Mouse (Mus musculus) hindbrain, embryonic 14.5 days (tissue): ENCODE measurements at regions not wholly inside any gene's neighbourhood (a gene's known extent, or its start where the extent isn't known, plus 50 kb on each side); places are given as distances from the start of the nearest gene placed in this dataset.
A peak's percentile ranks its signal among the peaks of the same experiment; 100 is the strongest.

Source experiments
- ATAC-seq: fragments of 200-750 bp; cut with Nextera tagmentation; 2 replicates; pipeline ENCODE4 v1.8.0; 2017; ENCODE audit warnings: moderate number of reproducible peaks, mild to moderate bottlenecking, moderate TSS enrichment, moderate library complexity; ENCODE audit not compliant: low FRiP score
- DNase-seq: peaks from one replicate; pipeline ENCODE4 v3.0.0-alpha.2; 2015; ENCODE audit warnings: low spot score
- H3K27ac ChIP-seq: fragments of 300-500 bp; sonication (generic); 2 replicates; pipeline ENCODE4 v1.5.1; 2014; ENCODE audit warnings: mild to moderate bottlenecking, moderate library complexity
- H3K27me3 ChIP-seq: fragments of 300-500 bp; sonication (generic); 2 replicates; pipeline ENCODE4 v1.6.1; 2014; ENCODE audit warnings: mild to moderate bottlenecking, low read length, mixed read lengths; ENCODE audit not compliant: control insufficient read depth, insufficient read depth
- H3K36me3 ChIP-seq: fragments of 300-500 bp; sonication (generic); replicated peaks from 2 replicates; pipeline ENCODE4 v1.6.1; 2014; ENCODE audit not compliant: control insufficient read depth, insufficient read depth
- H3K4me1 ChIP-seq: fragments of 300-500 bp; sonication (generic); replicated peaks from 2 replicates; pipeline ENCODE4 v1.6.1; 2014; ENCODE audit warnings: antibody characterized with exemption, low read length, mixed read lengths; ENCODE audit not compliant: control insufficient read depth, insufficient read depth
- H3K4me2 ChIP-seq: fragments of 300-500 bp; sonication (generic); replicated peaks from 2 replicates; pipeline ENCODE4 v1.6.1; 2014; ENCODE audit warnings: mild to moderate bottlenecking, moderate library complexity
- H3K4me3 ChIP-seq: fragments of 300-500 bp; sonication (generic); replicated peaks from 2 replicates; pipeline ENCODE4 v1.5.1; 2014; ENCODE audit warnings: mild to moderate bottlenecking, low read length
- H3K9ac ChIP-seq: fragments of 300-500 bp; sonication (generic); 2 replicates; pipeline ENCODE4 v1.6.1; 2014
- H3K9me3 ChIP-seq: fragments of 300-500 bp; sonication (generic); 2 replicates; pipeline ENCODE4 v1.6.1; 2016; ENCODE audit warnings: low read length; ENCODE audit not compliant: control insufficient read depth
- WGBS: fragments of 180-500 bp; shearing (Covaris S2); extraction: QIAGEN DNeasy Blood & Tissue Kit; methylation state at CpG from one replicate; pipeline ENCODE4 v1.1.7; 2014; 5-methylcytosine and 5-hydroxymethylcytosine counted together

- Histone ChIP-seq H3K4me2 (no peak overlapping the region), H3K27me3 (no peaks in the 10 kb centered on the region), H3K9ac (no peak overlapping the region), H3K4me3 (no peak overlapping the region), H3K9me3 (no peaks in the 10 kb centered on the region), H3K27ac (no peak overlapping the region), H3K36me3 (no peaks in the 10 kb centered on the region), H3K4me1 (0 out of 2 replicates have a peak, but pooled peaks cover 3% of the 10 kb centered on the region)
- no peak for ATAC-seq
- DNase-seq: no peak
- 52% methylated on average over 3 of the region's 3 CpGs for WGBS
These were observed 62.7 kb upstream of the Arhgap11a start for GRCm38 (mm10) chr2:113911188-113911587.

DNA sequence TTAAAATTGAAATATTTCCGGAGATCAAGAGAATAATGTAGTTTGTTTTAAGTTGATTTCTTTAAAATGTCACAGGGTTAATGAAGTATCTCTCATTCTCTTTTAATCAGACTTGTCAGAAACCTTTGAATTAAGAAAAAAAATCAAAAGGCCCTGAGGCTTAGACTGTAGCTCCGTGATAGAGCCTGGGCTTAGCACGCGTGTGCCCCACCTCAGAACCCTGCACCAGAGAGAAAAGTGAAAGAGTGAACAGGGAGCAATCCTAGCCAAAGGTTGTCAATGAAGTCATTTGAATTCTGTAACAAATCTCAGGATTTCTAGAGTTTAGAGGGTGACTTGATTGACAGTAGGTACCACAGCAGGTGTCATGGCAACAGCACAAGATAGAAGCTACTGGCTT is 61.0 kb upstream of the Arhgap11a start:
- no peak overlapping the region for H3K27ac ChIP-seq
- DNase-seq: no peak
- no peak overlapping the region for H3K4me3 ChIP-seq
- no peaks in the 10 kb centered on the region for H3K27me3 ChIP-seq
- H3K36me3 ChIP-seq: no peaks in the 10 kb centered on the region
- H3K9ac ChIP-seq: no peak overlapping the region
- H3K4me2 ChIP-seq: no peak overlapping the region
- 0 out of 2 replicates have a peak, but pooled peaks cover 3% of the 10 kb centered on the region for H3K4me1 ChIP-seq
- 80% methylated on average over 4 of the region's 4 CpGs for WGBS
- ATAC-seq: no peak
- no peaks in the 10 kb centered on the region for H3K9me3 ChIP-seq

GRCm38 (mm10) chr2:113908636-113909035 is 60.2 kb upstream of the Arhgap11a start:
- DNase-seq (peak; percentile 44), ATAC-seq (peak; percentile 66; the same call in 1 of the 2 replicates)
- H3K4me1 ChIP-seq: 0 out of 2 replicates have a peak, but pooled peaks cover 3% of the 10 kb centered on the region
- H3K9me3 ChIP-seq: no peaks in the 10 kb centered on the region
- no peak overlapping the region for H3K4me3 ChIP-seq
- no peak overlapping the region for H3K4me2 ChIP-seq
- no peak overlapping the region for H3K27ac ChIP-seq
- no peak overlapping the region for H3K9ac ChIP-seq
- H3K27me3 ChIP-seq: no peaks in the 10 kb centered on the region
- H3K36me3 ChIP-seq: no peaks in the 10 kb centered on the region
- WGBS: 68% methylated on average over 4 of the region's 4 CpGs

GRCm38 (mm10) chr2:113904414-113904813 is 56.0 kb upstream of the Arhgap11a start:
- H3K27me3 ChIP-seq: no peaks in the 10 kb centered on the region
- H3K9me3 ChIP-seq: no peaks in the 10 kb centered on the region
- 0 out of 2 replicates have a peak, but pooled peaks cover 3% of the 10 kb centered on the region for H3K4me1 ChIP-seq
- no peak overlapping the region for H3K27ac ChIP-seq
- H3K36me3 ChIP-seq: no peaks in the 10 kb centered on the region
- DNase-seq (no peak), ATAC-seq (no peak)
- H3K9ac ChIP-seq: no peak overlapping the region
- 87% methylated on average over 3 of the region's 3 CpGs for WGBS
- no peak overlapping the region for H3K4me2 ChIP-seq
- H3K4me3 ChIP-seq: no peak overlapping the region

DNA sequence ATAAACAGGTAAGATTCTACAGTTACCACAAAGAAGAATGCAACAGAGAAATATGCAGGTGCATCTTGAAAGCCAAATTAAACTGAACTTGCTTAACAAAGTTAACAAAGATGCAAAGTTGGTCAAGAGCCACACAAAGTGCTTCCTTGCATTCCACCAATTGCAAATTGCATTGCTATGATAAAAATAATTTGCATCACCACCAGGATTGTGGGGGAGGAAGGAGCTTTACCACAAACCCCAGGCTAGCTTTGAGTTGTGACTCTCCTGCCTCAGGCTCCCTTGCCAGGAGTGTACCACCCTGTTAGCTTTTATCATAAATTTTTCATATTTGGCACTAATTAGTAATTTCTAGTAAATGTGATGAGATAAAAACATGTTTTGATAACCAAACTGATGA is 55.4 kb upstream of the Arhgap11a start:
- ATAC-seq (no peak), DNase-seq (no peak)
- Histone ChIP-seq H3K27me3 (no peaks in the 10 kb centered on the region), H3K36me3 (no peaks in the 10 kb centered on the region), H3K27ac (no peak overlapping the region), H3K4me1 (no peaks in the 10 kb centered on the region), H3K9me3 (no peaks in the 10 kb centered on the region), H3K4me2 (no peak overlapping the region), H3K4me3 (no peak overlapping the region), H3K9ac (no peak overlapping the region)

DNA sequence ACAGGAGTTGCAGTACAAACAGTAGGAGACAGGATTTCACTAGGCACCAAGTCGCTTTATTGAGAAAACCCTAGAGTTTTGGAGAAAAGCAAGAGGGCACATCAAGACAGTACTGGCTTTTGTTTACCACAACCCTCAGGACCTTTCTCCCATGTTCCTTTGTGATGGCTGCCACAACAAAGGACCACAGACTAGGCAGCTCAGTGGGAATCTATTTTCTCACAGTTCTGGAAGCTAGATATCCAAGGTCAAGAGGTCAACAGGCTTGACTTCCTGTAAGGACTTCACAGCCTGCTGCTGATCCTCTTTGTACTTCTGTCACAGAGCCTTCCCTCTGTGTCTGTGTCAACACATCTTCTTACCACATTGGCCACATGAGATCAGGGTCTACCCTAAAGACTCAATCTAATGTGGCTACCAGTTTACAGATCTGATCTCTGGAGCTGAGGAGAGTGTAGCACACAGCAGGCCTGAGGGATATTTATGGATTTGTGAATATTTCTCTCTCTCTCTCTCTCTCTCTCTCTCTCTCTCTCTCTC is 54.6 kb upstream of the Arhgap11a start:
- Histone ChIP-seq H3K4me3 (no peak overlapping the region), H3K9ac (no peak overlapping the region), H3K4me2 (no peak overlapping the region), H3K36me3 (no peaks in the 10 kb centered on the region), H3K27me3 (no peaks in the 10 kb centered on the region), H3K4me1 (no peaks in the 10 kb centered on the region), H3K27ac (no peak overlapping the region), H3K9me3 (no peaks in the 10 kb centered on the region)
- ATAC-seq: no peak
- no peak for DNase-seq
- WGBS: 6% methylated on average over 1 of the region's 1 CpGs

- ATAC-seq: no peak
- Histone ChIP-seq H3K36me3 (no peaks in the 10 kb centered on the region), H3K4me2 (no peak overlapping the region), H3K4me1 (no peaks in the 10 kb centered on the region), H3K4me3 (no peak overlapping the region), H3K9ac (no peak overlapping the region), H3K27ac (no peak overlapping the region), H3K27me3 (no peaks in the 10 kb centered on the region), H3K9me3 (no peaks in the 10 kb centered on the region)
- DNase-seq: no peak
These were observed 53.9 kb upstream of the Arhgap11a start for GRCm38 (mm10) chr2:113902406-113902805.

GRCm38 (mm10) chr2:113900496-113900895 is 52.0 kb upstream of the Arhgap11a start:
- no peaks in the 10 kb centered on the region for H3K27me3 ChIP-seq
- no peak for DNase-seq
- H3K4me1 ChIP-seq: no peaks in the 10 kb centered on the region
- H3K4me3 ChIP-seq: no peak overlapping the region
- H3K36me3 ChIP-seq: no peaks in the 10 kb centered on the region
- WGBS: 28% methylated on average over 5 of the region's 5 CpGs
- H3K9ac ChIP-seq: no peak overlapping the region
- H3K4me2 ChIP-seq: no peak overlapping the region
- H3K9me3 ChIP-seq: no peaks in the 10 kb centered on the region
- H3K27ac ChIP-seq: 0 out of 2 replicates have a peak overlapping the region, but pooled peaks have one; percentile 1
- no peak for ATAC-seq

DNA sequence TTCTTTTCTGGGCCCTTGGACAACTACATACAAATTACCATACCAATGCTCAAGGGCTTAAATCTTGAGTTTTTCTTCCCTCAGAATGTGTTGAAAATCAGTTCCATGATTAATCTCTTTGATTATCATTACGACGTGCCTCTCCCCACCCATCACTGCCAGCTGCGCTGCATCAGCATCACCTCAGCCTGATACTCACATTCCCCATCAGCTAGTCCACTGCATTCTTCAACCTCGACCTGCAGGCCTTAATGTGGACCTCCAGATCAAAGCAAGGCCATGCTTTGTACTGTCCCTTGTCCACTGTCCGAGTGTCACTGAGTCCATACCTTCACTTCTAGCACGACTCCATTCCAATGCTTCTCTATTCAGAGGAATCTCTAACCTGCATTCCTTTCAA is 50.3 kb upstream of the Arhgap11a start:
- H3K4me3 ChIP-seq: no peak overlapping the region
- H3K9ac ChIP-seq: no peak overlapping the region
- no peaks in the 10 kb centered on the region for H3K9me3 ChIP-seq
- no peaks in the 10 kb centered on the region for H3K4me1 ChIP-seq
- 80% methylated on average over 6 of the region's 6 CpGs for WGBS
- DNase-seq (no peak), ATAC-seq (no peak)
- H3K4me2 ChIP-seq: no peak overlapping the region
- no peaks in the 10 kb centered on the region for H3K27me3 ChIP-seq
- H3K36me3 ChIP-seq: no peaks in the 10 kb centered on the region
- H3K27ac ChIP-seq: no peak overlapping the region
